Mouse (Mus musculus): ENCODE data around the gene Skiv2l. TPM values are rescaled to one million over a fixed set of nuclear protein-coding genes. Genes with fewer than 3 reads are reported as not detected.
"Not testable (repeated sequence)": the region's sequence is repeated elsewhere in the genome, so short reads cannot be mapped to it uniquely, and the experiment has no call there.

Skiv2l gene
- polyA plus RNA-seq, 2 experiments, result 15.0 to 21.4 TPM

DNA sequence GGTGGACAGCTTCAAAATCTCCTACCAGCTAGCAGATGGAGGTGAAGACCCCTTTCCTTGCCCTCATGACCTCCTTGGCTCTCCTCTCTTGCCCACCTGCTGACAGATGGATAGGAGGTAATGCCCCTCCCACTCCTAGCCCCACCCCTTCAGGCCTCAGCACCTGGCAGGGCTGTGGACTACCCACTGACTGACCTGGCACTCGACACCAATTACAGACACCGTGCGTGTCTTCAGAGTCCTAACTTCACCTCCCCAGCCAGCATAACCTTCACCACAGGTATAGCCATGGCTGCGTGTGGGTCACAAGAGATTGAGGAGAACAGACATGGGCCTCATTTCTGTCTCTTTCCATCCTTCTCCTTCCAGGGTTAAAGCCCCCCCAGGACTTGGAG is 50.5 kb downstream of the Skiv2l start:
- H3K4me3 ChIP-seq (ENCODE audit: insufficient read depth in 1 of 2, low read depth in 2 of 2, low read length in 2 of 2), result no peak overlapping the region

DNA sequence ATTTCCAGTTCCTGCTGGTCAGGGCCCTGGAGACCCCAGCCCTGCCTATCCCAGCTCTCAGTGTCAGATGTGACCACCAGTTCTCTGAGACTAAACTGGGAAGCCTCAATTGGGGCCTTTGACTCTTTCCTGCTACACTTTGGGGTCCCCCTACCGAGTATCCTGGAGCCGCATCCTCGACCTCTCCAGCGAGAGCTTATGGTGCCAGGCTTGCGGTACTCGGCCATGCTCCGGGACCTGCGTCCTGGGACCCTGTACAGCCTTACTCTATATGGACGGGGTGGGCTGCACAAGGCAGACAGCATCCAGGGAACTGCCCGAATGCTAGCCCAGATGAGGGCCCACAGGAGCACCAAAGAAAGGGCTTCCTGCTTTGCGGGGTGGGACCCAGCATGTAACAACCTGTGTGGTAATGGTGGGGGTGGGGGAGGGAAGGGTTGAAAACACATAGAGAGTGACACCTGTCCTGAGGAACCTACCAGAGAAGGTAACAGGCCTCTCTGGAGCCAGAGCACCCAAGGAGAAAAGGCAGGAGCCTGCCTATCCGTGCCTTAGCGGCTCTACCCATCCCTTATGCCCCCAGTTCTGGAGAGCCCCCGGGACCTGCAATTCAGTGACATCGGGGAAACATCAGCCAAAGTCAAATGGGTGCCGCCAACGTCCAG is 51.0 kb downstream of the Skiv2l start:
- Histone ChIP-seq H3K4me2 (ENCODE audit: low read depth) (no peak overlapping the region), H3K27ac (no peak overlapping the region), H3K4me3 (ENCODE audit: insufficient read depth in 1 of 2, low read depth in 2 of 2, low read length in 2 of 2) (no peak overlapping the region), H3K4me1 (replicated peaks; ENCODE audit: control insufficient read depth in 2 of 2, insufficient read depth in 2 of 2, low read length in 1 of 2) (no peaks in the 10 kb centered on the region), H3K27me3 (ENCODE audit: control insufficient read depth, insufficient read depth, low read length) (no peaks in the 10 kb centered on the region), H3K36me3 (replicated peaks; ENCODE audit: control insufficient read depth, insufficient read depth, low read depth) (no peaks in the 10 kb centered on the region), H3K9me3 (ENCODE audit: control insufficient read depth, low read length) (no peaks in the 10 kb centered on the region), H3K9ac (replicated peaks) (no peak overlapping the region)
- DNase-seq (ENCODE audit: low read depth in 3 of 3, low spot score in 3 of 3) (no peak), ATAC-seq (ENCODE audit: insufficient read depth) (no peak)
- 72% methylated on average over 14 of the region's 17 CpGs for WGBS (ENCODE audit: insufficient replicate concordance)
- TF ChIP-seq CTCF (IDR thresholded peaks at IDR 0.05; ENCODE audit: low read depth) (no peak), EP300 (IDR thresholded peaks at IDR 0.05; ENCODE audit: low read depth) (no peak)

More for the DNA sequence above, 50.5 kb downstream of the Skiv2l start:
- H3K4me2 ChIP-seq (ENCODE audit: low read depth), result no peak overlapping the region
- H3K27me3 ChIP-seq (ENCODE audit: control insufficient read depth, insufficient read depth, low read length), result no peaks in the 10 kb centered on the region
- 76% methylated on average over 4 of the region's 4 CpGs for WGBS (ENCODE audit: insufficient replicate concordance)
- TF ChIP-seq CTCF (IDR thresholded peaks at IDR 0.05; ENCODE audit: low read depth) (no peak), EP300 (IDR thresholded peaks at IDR 0.05; ENCODE audit: low read depth) (no peak)
- no peaks in the 10 kb centered on the region for H3K4me1 ChIP-seq (replicated peaks; ENCODE audit: control insufficient read depth in 2 of 2, insufficient read depth in 2 of 2, low read length in 1 of 2)
- no peaks in the 10 kb centered on the region for H3K36me3 ChIP-seq (replicated peaks; ENCODE audit: control insufficient read depth, insufficient read depth, low read depth)
- no peak overlapping the region for H3K9ac ChIP-seq (replicated peaks)
- H3K27ac ChIP-seq, result no peak overlapping the region
- ATAC-seq (ENCODE audit: insufficient read depth), result no peak
- DNase-seq (ENCODE audit: low read depth in 3 of 3, low spot score in 3 of 3), result no peak
- H3K9me3 ChIP-seq (ENCODE audit: control insufficient read depth, low read length), result no peaks in the 10 kb centered on the region

DNA sequence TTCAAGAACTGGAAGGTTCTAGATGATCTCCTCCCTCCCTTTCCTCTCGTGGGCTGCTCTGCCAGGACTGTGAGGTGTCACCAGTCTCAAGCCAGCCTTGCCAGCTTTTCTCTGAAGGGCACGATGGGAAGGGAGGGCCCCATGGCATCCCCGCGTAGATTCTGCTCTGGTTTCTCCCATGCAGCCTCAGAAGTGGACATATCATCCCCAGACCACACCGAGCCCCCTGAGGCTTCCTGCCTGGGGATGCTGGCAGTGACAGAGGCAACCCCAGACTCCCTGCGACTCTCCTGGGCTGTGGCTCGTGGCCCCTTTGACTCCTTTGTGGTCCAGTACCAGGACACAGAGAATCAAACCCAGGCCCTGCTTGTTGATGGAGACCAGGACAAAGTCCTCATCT is 51.9 kb downstream of the Skiv2l start:
- not testable (repeated sequence) for DNase-seq (ENCODE audit: low read depth in 3 of 3, low spot score in 3 of 3); H3K4me1 ChIP-seq (replicated peaks; ENCODE audit: control insufficient read depth in 2 of 2, insufficient read depth in 2 of 2, low read length in 1 of 2); H3K36me3 ChIP-seq (replicated peaks; ENCODE audit: control insufficient read depth, insufficient read depth, low read depth); H3K4me3 ChIP-seq (ENCODE audit: insufficient read depth in 1 of 2, low read depth in 2 of 2, low read length in 2 of 2); H3K9ac ChIP-seq (replicated peaks); H3K4me2 ChIP-seq (ENCODE audit: low read depth); H3K27me3 ChIP-seq (ENCODE audit: control insufficient read depth, insufficient read depth, low read length); ATAC-seq (ENCODE audit: insufficient read depth); H3K27ac ChIP-seq; H3K9me3 ChIP-seq (ENCODE audit: control insufficient read depth, low read length)
- 66% methylated on average over 6 of the region's 7 CpGs for WGBS (ENCODE audit: insufficient replicate concordance)

DNA sequence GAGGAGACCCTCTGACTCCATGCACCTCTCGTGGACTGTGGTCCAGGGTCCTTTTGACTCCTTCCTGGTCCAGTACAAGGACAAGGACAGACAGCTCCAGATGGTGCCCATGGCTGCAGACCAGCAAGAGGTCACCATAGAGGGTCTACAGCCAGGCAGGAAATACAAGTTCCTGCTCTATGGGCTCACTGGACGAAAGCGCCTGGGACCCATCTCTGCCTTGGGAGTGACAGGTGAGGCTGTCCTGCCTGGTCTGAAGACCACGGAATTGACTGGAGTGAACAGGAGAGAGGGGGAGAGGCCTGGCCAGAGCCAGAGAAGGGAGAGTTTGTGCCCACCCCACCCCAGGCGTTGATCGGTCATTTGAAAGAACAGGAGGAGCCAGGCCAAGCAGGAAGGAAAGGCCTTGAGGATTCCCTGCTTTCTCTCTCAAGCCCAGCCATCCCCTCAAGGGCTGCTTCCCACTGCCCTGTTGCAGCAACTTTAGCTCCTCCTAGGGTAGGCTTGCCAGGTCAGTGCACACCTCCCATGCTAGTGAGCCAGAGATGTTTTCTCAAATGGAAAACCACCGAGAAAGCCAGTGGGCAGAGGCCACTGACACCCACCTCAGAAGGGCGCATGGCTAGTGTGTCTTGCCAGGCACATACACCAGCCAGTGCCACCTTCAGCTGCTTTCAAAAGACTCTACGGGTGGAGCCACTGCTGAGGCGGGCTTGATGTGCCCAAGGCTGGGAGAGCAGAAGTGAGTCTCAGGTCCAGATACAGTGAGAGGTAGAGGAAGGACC is 52.6 kb downstream of the Skiv2l start:
- 67% methylated on average over 10 of the region's 10 CpGs for WGBS (ENCODE audit: insufficient replicate concordance)
- not testable (repeated sequence) for ATAC-seq (ENCODE audit: insufficient read depth); H3K4me1 ChIP-seq (replicated peaks; ENCODE audit: control insufficient read depth in 2 of 2, insufficient read depth in 2 of 2, low read length in 1 of 2); H3K4me3 ChIP-seq (ENCODE audit: insufficient read depth in 1 of 2, low read depth in 2 of 2, low read length in 2 of 2); DNase-seq (ENCODE audit: low read depth in 3 of 3, low spot score in 3 of 3); H3K36me3 ChIP-seq (replicated peaks; ENCODE audit: control insufficient read depth, insufficient read depth, low read depth); H3K27ac ChIP-seq; H3K27me3 ChIP-seq (ENCODE audit: control insufficient read depth, insufficient read depth, low read length); H3K9me3 ChIP-seq (ENCODE audit: control insufficient read depth, low read length); H3K9ac ChIP-seq (replicated peaks); H3K4me2 ChIP-seq (ENCODE audit: low read depth)

DNA sequence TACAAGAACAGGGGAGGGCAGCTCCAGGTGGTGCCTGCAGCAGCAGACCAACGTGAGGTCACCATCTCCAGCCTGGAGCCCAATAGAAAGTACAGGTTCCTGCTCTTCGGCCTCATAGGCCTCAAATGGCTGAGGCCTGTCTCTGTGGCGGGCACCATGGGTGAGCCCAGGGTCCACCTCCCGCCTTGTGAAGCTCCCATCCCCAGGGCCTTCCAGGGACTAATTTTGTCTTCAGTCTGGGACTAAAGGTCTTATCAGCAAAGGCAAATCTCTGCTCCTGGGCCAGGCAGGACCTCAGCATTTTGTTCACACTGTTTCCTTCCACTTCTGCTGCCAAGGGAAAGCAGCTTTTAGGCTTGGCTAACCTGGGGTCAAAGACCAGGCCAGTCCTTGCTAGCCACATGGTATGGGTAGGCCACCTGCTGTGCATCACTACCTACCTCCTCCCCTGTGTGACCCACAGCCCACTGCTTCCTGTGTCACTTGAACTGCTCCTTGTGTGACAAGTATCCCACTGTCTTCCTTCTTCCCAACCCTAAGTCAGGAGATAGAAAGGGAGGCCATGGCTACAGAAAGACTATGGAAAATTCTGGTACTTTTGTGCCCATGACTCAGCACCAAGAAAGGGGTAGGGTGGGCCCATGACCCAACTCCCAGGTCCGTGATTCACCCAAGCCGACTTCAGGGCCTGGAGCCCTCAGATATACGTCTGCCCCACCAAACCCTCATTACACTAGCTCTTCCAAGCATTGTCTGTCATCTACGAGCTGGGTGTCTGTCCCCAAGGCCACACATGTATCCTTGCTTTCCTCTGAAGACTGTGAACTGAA is 53.5 kb downstream of the Skiv2l start:
- 54% methylated on average over 8 of the region's 8 CpGs for WGBS (ENCODE audit: insufficient replicate concordance)
- H3K36me3 ChIP-seq (replicated peaks; ENCODE audit: control insufficient read depth, insufficient read depth, low read depth), result no peaks in the 10 kb centered on the region
- no peak overlapping the region for H3K9ac ChIP-seq (replicated peaks)
- H3K4me3 ChIP-seq (ENCODE audit: insufficient read depth in 1 of 2, low read depth in 2 of 2, low read length in 2 of 2), result no peak overlapping the region
- DNase-seq (ENCODE audit: low read depth in 3 of 3, low spot score in 3 of 3), result no peak
- TF ChIP-seq CTCF (IDR thresholded peaks at IDR 0.05; ENCODE audit: low read depth) (no peak), EP300 (IDR thresholded peaks at IDR 0.05; ENCODE audit: low read depth) (no peak)
- no peaks in the 10 kb centered on the region for H3K9me3 ChIP-seq (ENCODE audit: control insufficient read depth, low read length)
- H3K4me2 ChIP-seq (ENCODE audit: low read depth), result no peak overlapping the region
- no peaks in the 10 kb centered on the region for H3K27me3 ChIP-seq (ENCODE audit: control insufficient read depth, insufficient read depth, low read length)
- ATAC-seq (ENCODE audit: insufficient read depth), result no peak
- no peak overlapping the region for H3K27ac ChIP-seq
- no peaks in the 10 kb centered on the region for H3K4me1 ChIP-seq (replicated peaks; ENCODE audit: control insufficient read depth in 2 of 2, insufficient read depth in 2 of 2, low read length in 1 of 2)
